Mouse (Mus musculus) ovary, postnatal 36 days (tissue): ENCODE data around the gene Arl13b.
A peak's percentile ranks its signal among the peaks of the same experiment; 100 is the strongest.

Experiments used
- DNase-seq: peaks from one replicate; pipeline ENCODE4 v3.0.0; 2022; ENCODE audit warnings: low spot score, mixed read lengths

Gene Arl13b

GRCm38 (mm10) chr16:62846498-62847312 is at the start of gene Arl13b:
Arl13b (minus strand) TSS chr16:62847040.
- DNase-seq: peak; percentile 86

GRCm38 (mm10) chr16:62895824-62896223 is 49.0 kb upstream of the Arl13b start:
- DNase-seq: no peak

DNA sequence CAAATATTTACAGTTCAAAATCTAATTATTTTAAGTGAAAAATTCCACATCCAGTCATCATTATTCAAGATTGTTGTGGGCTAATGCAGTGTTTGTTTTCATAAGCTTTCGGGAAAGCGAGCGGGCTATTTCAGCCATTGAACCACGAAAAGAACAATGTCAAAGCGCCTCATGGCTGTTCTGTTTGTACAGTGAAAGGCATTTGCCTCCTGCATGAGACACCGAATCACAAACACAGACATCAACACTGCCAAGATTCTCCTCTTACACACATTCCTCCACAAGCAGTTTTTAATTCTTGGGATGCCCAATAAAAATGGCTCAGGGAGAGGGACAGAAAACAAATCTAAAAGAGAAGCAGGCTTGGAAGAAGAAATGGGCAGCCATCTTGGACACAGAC is 27.2 kb upstream of the Arl13b start:
- DNase-seq: no peak

- DNase-seq: no peak
Measured at GRCm38 (mm10) chr16:62873180-62873579, 26.3 kb upstream of the Arl13b start.

GRCm38 (mm10) chr16:62872688-62873117 is 25.9 kb upstream of the Arl13b start:
- peak; percentile 18 for DNase-seq

DNA sequence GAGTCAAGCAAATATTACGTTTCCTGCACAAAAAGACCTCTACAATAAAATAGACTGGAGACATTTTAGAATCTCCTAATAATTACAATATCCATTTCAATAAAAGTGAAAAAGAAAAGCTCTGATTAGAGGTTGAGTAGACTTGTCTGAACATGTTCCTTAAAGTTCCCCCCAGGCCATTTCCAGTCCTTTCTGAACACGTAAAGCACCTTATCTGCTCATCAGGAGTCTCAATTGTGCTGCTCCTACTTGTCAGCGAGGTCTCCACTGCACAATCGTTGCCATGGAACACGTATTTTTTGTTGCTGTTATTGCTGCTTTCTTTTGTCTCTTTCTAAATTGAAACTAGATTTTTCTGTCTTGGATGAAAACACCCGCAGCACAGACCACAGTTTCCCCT is 14.6 kb upstream of the Arl13b start:
- no peak for DNase-seq

GRCm38 (mm10) chr16:62860140-62860539 is 13.3 kb upstream of the Arl13b start:
- DNase-seq: no peak

GRCm38 (mm10) chr16:62858018-62858417 is 11.2 kb upstream of the Arl13b start:
- no peak for DNase-seq

- no peak for DNase-seq
Measured at GRCm38 (mm10) chr16:62857498-62857897, 10.7 kb upstream of the Arl13b start.

GRCm38 (mm10) chr16:62856273-62856672 is 9.4 kb upstream of the Arl13b start:
- no peak for DNase-seq

DNA sequence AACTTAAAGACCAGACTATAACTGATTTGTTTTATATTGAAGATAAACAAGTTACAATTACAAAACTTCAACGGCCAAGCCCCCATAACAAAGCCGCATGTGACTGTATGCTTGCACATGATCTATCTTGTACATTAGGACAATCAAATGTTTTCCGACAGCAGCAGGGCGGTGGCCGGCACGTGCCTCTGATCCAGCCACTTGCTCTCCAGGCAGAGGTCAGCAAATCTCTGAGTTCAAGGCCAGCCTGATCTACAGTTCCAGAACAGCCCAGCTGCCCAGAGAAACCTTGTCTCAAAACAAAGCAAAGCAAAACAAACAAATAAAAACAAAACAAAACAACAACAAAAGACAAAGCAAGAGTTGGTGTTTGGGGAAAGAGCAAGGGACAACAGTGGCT is 8.5 kb upstream of the Arl13b start:
- no peak for DNase-seq

GRCm38 (mm10) chr16:62854191-62855068 is 7.6 kb upstream of the Arl13b start, which contains the start of gene Pros1:
Pros1 (plus strand) TSS chr16:62854307.
- DNase-seq: peak; percentile 72

GRCm38 (mm10) chr16:62853611-62854126 is 6.8 kb upstream of the Arl13b start:
- no peak for DNase-seq

- no peak for DNase-seq
Measured at GRCm38 (mm10) chr16:62852464-62853252, 5.8 kb upstream of the Arl13b start.

DNA sequence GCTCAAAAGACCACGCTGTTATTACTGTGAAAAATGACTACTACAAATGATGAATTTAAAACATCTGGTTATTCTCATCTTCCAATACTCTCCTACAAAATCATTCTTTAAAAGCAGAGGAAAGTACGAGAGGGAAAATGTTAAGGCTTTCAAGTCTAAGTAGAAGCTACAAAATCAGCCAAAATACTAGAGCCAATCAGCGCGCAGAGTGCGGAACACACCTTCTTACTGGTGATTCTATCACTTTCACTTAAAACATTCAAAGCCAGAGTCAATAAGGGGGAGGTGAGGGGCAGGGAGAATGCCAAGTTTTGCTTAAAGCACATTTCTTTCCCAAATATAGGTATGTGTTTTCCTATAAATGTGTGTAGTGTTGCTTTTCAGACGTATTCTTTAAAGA is 1.5 kb downstream of the Arl13b start:
- no peak for DNase-seq

- DNase-seq: no peak
Measured at GRCm38 (mm10) chr16:62834016-62834735, 12.7 kb downstream of the Arl13b start.

GRCm38 (mm10) chr16:62832481-62832880 is 14.4 kb downstream of the Arl13b start:
- peak; percentile 21 for DNase-seq

GRCm38 (mm10) chr16:62832027-62832426 is 14.8 kb downstream of the Arl13b start:
- DNase-seq: no peak

- no peak for DNase-seq
Measured at GRCm38 (mm10) chr16:62826156-62827001, 20.5 kb downstream of the Arl13b start.

GRCm38 (mm10) chr16:62822472-62822871 is 24.4 kb downstream of the Arl13b start:
- DNase-seq: no peak
